Mouse (Mus musculus) forebrain, embryonic 11.5 days (tissue): ENCODE data around the gene Ccdc32. TPM values are rescaled to one million over a fixed set of nuclear protein-coding genes. Genes with fewer than 3 reads are reported as not detected.
A peak's percentile ranks its signal among the peaks of the same experiment; 100 is the strongest.

Experiments used
- ATAC-seq: fragments of 200-750 bp; cut with Nextera tagmentation; replicated peaks from 2 replicates; pipeline ENCODE4 v1.8.0; 2017; ENCODE audit warnings: moderate TSS enrichment; ENCODE audit not compliant: low FRiP score
- DNase-seq: peaks from one replicate; pipeline ENCODE4 v3.0.0-alpha.2; 2017; ENCODE audit warnings: low spot score
- H3K27ac ChIP-seq: fragments of 300-500 bp; sonication (generic); 2 replicates; pipeline ENCODE4 v1.5.1; 2014; ENCODE audit warnings: low read depth, low read length
- H3K27me3 ChIP-seq: fragments of 300-500 bp; sonication (generic); 2 replicates; pipeline ENCODE4 v1.6.1; 2014; ENCODE audit warnings: mild to moderate bottlenecking, low read length, mixed read lengths; ENCODE audit not compliant: control insufficient read depth, insufficient read depth
- H3K36me3 ChIP-seq: fragments of 300-500 bp; sonication (generic); 2 replicates; pipeline ENCODE4 v1.6.1; 2014; ENCODE audit warnings: mild to moderate bottlenecking, low read length, moderate library complexity, mixed read lengths; ENCODE audit not compliant: control insufficient read depth, insufficient read depth
- H3K4me1 ChIP-seq: fragments of 300-500 bp; sonication (generic); replicated peaks from 2 replicates; pipeline ENCODE4 v1.6.1; 2014; ENCODE audit warnings: low read length, mixed read lengths; ENCODE audit not compliant: control insufficient read depth, insufficient read depth
- H3K4me2 ChIP-seq: fragments of 300-500 bp; sonication (generic); 2 replicates; pipeline ENCODE4 v1.6.1; 2014; ENCODE audit warnings: low read depth, mild to moderate bottlenecking, low read length, moderate library complexity, mixed read lengths; ENCODE audit not compliant: severe bottlenecking
- H3K4me3 ChIP-seq: fragments of 300-500 bp; sonication (generic); 2 replicates; pipeline ENCODE4 v1.5.1; 2014; ENCODE audit warnings: low read depth, low read length
- H3K9ac ChIP-seq: fragments of 300-500 bp; sonication (generic); 2 replicates; pipeline ENCODE4 v1.6.1; 2014; ENCODE audit warnings: low read length
- H3K9me3 ChIP-seq: fragments of 300-500 bp; sonication (generic); 2 replicates; pipeline ENCODE4 v1.6.1; 2016; ENCODE audit warnings: low read length, mixed read lengths; ENCODE audit not compliant: control insufficient read depth
- WGBS: fragments of 180-500 bp; shearing (Covaris S2); extraction: QIAGEN DNeasy Blood & Tissue Kit; methylation state at CpG from one replicate; pipeline ENCODE4 v1.1.7; 2014; 5-methylcytosine and 5-hydroxymethylcytosine counted together
- polyA plus RNA-seq: library from polyadenylated mRNA; unstranded; fragments of >200 nt; fragmentation: Nextera tagmentation; extraction: Ambion mirVana; gene quantifications from 2 replicates; pipeline ENCODE4 v1.2.1, GENCODE M21; 2014

Ccdc32 gene
- polyA plus RNA-seq, 1 experiment from 2014 or later = 22.1 TPM

- Histone ChIP-seq H3K27ac (peak overlapping the region; percentile 92), H3K4me3 (peak overlapping the region; percentile 90), H3K36me3 (peaks cover 10% of the 10 kb centered on the region; the same call in 1 of the 2 replicates), H3K27me3 (no peaks in the 10 kb centered on the region), H3K9me3 (no peaks in the 10 kb centered on the region), H3K9ac (peak overlapping the region; percentile 93), H3K4me1 (0 out of 2 replicates have a peak, but pooled peaks cover 2% of the 10 kb centered on the region), H3K4me2 (peak overlapping the region; percentile 73)
- DNase-seq = no peak
- ATAC-seq = no peak
- 8% methylated on average over 7 of the region's 7 CpGs for WGBS
These were observed 6.2 kb upstream of the Ccdc32 start for GRCm38 (mm10) chr2:119035397-119035745.

GRCm38 (mm10) chr2:119034656-119035396 is 5.6 kb upstream of the Ccdc32 start, which contains the start of gene Rpusd2:
Gene Rpusd2 (plus strand): TSS chr2:119034790.
- 0 out of 2 replicates have a peak, but pooled peaks cover 2% of the 10 kb centered on the region for H3K4me1 ChIP-seq
- WGBS = under 1% methylated on average over 49 of the region's 49 CpGs
- H3K9ac ChIP-seq = peak within 1 kb of the TSS; percentile 93
- H3K36me3 ChIP-seq = peaks cover 10% of the 10 kb centered on the region; the same call in 1 of the 2 replicates
- H3K4me3 ChIP-seq = peak within 1 kb of the TSS; percentile 90
- peak; percentile 96 for ATAC-seq
- H3K4me2 ChIP-seq = peak within 1 kb of the TSS; percentile 73
- peak; percentile 96 for DNase-seq
- peak within 1 kb of the TSS; percentile 92 for H3K27ac ChIP-seq
- H3K9me3 ChIP-seq = no peaks in the 10 kb centered on the region
- H3K27me3 ChIP-seq = no peaks in the 10 kb centered on the region

GRCm38 (mm10) chr2:119032191-119032590 is 3.0 kb upstream of the Ccdc32 start:
- Histone ChIP-seq H3K4me2 (no peak overlapping the region), H3K9me3 (no peaks in the 10 kb centered on the region), H3K4me1 (peaks cover 5% of the 10 kb centered on the region; the same call in 1 of the 2 replicates), H3K27me3 (no peaks in the 10 kb centered on the region), H3K27ac (no peak overlapping the region), H3K4me3 (no peak overlapping the region), H3K36me3 (no peaks in the 10 kb centered on the region), H3K9ac (no peak overlapping the region)
- DNase-seq (no peak), ATAC-seq (no peak)
- 64% methylated on average over 4 of the region's 4 CpGs for WGBS

GRCm38 (mm10) chr2:119026951-119027350 is 2.2 kb downstream of the Ccdc32 start:
- WGBS = 97% methylated on average over 4 of the region's 4 CpGs
- Histone ChIP-seq H3K4me2 (no peak overlapping the region), H3K9me3 (no peaks in the 10 kb centered on the region)

GRCm38 (mm10) chr2:119025239-119025616 is 4.0 kb downstream of the Ccdc32 start:
- 71% methylated on average over 4 of the region's 4 CpGs for WGBS
- H3K27ac ChIP-seq = no peak overlapping the region
- no peak overlapping the region for H3K4me3 ChIP-seq
- H3K27me3 ChIP-seq = no peaks in the 10 kb centered on the region
- ATAC-seq (no peak), DNase-seq (no peak)
- H3K36me3 ChIP-seq = peaks cover 7% of the 10 kb centered on the region; the same call in 1 of the 2 replicates
- H3K4me2 ChIP-seq = no peak overlapping the region
- no peak overlapping the region for H3K9ac ChIP-seq
- H3K4me1 ChIP-seq = peaks cover 2% of the 10 kb centered on the region; the same call in 1 of the 2 replicates
- no peaks in the 10 kb centered on the region for H3K9me3 ChIP-seq

More at GRCm38 (mm10) chr2:119026951-119027350, 2.2 kb downstream of the Ccdc32 start:
- ATAC-seq (no peak), DNase-seq (no peak)
- Histone ChIP-seq H3K4me3 (no peak overlapping the region), H3K9ac (no peak overlapping the region), H3K27me3 (no peaks in the 10 kb centered on the region), H3K36me3 (no peaks in the 10 kb centered on the region), H3K27ac (no peak overlapping the region), H3K4me1 (peaks cover 2% of the 10 kb centered on the region; the same call in 1 of the 2 replicates)

- H3K4me2 ChIP-seq = no peak overlapping the region
- H3K36me3 ChIP-seq = peaks cover 7% of the 10 kb centered on the region; the same call in 1 of the 2 replicates
- no peak for ATAC-seq
These were observed 4.5 kb downstream of the Ccdc32 start for GRCm38 (mm10) chr2:119024536-119025238.

GRCm38 (mm10) chr2:119023154-119023660 is 6.0 kb downstream of the Ccdc32 start:
- Histone ChIP-seq H3K4me3 (no peak overlapping the region), H3K36me3 (peaks cover 7% of the 10 kb centered on the region; the same call in 1 of the 2 replicates), H3K27me3 (no peaks in the 10 kb centered on the region), H3K4me2 (no peak overlapping the region), H3K9me3 (no peaks in the 10 kb centered on the region), H3K4me1 (peaks cover 2% of the 10 kb centered on the region; the same call in 1 of the 2 replicates), H3K9ac (no peak overlapping the region), H3K27ac (no peak overlapping the region)
- 93% methylated on average over 6 of the region's 6 CpGs for WGBS
- DNase-seq (no peak), ATAC-seq (no peak)

More at GRCm38 (mm10) chr2:119024536-119025238, 4.5 kb downstream of the Ccdc32 start:
- 76% methylated on average over 9 of the region's 9 CpGs for WGBS
- Histone ChIP-seq H3K4me1 (peaks cover 2% of the 10 kb centered on the region; the same call in 1 of the 2 replicates), H3K9ac (no peak overlapping the region), H3K9me3 (no peaks in the 10 kb centered on the region), H3K27ac (no peak overlapping the region), H3K27me3 (no peaks in the 10 kb centered on the region), H3K4me3 (no peak overlapping the region)
- DNase-seq = no peak

GRCm38 (mm10) chr2:119019538-119019937 is 9.7 kb downstream of the Ccdc32 start:
- no peak overlapping the region for H3K9ac ChIP-seq

More at GRCm38 (mm10) chr2:119019538-119019937, 9.7 kb downstream of the Ccdc32 start:
- Histone ChIP-seq H3K27me3 (no peaks in the 10 kb centered on the region), H3K9me3 (peaks cover 3% of the 10 kb centered on the region; the same call in 1 of the 2 replicates), H3K27ac (no peak overlapping the region), H3K4me3 (no peak overlapping the region), H3K4me2 (no peak overlapping the region), H3K36me3 (peaks cover 12% of the 10 kb centered on the region), H3K4me1 (no peaks in the 10 kb centered on the region; the same call in 1 of the 2 replicates)
- DNase-seq = no peak
- no peak for ATAC-seq
- WGBS = 64% methylated on average over 4 of the region's 4 CpGs
